Mouse (Mus musculus): ENCODE measurements around the gene Prim2. TPM values are rescaled to one million over a fixed set of nuclear protein-coding genes. Genes with fewer than 3 reads are reported as not detected.

The Prim2 gene
- total RNA-seq, 2 experiments from 2014 or later: 1.8 to 2.7 TPM

GRCm38 (mm10) chr1:33578593-33578992 lies 91.0 kb downstream of the Prim2 start:
- no peak for DNase-seq
- intact Hi-C loops (cut with DNase I; ENCODE audit: low total_unique reads): no loop called here

GRCm38 (mm10) chr1:33574459-33574858 lies 95.1 kb downstream of the Prim2 start:
- no peak for DNase-seq
- intact Hi-C loops (cut with DNase I; ENCODE audit: low total_unique reads): no loop called here

GRCm38 (mm10) chr1:33565764-33566401 lies 103.7 kb downstream of the Prim2 start:
- no peak for DNase-seq
- intact Hi-C loops (cut with DNase I; ENCODE audit: low total_unique reads): no loop called here

- DNase-seq: no peak
- intact Hi-C loops (cut with DNase I; ENCODE audit: low total_unique reads): no loop called here
Measured at GRCm38 (mm10) chr1:33564032-33564431, 105.6 kb downstream of the Prim2 start.

- intact Hi-C loops (cut with DNase I; ENCODE audit: low total_unique reads): no loop called here
- no peak for DNase-seq
Measured at GRCm38 (mm10) chr1:33563611-33564010, 106.0 kb downstream of the Prim2 start.

GRCm38 (mm10) chr1:33556638-33557037 lies 113.0 kb downstream of the Prim2 start:
- DNase-seq: no peak
- intact Hi-C loops (cut with DNase I; ENCODE audit: low total_unique reads): no loop called here

GRCm38 (mm10) chr1:33555626-33556025 lies 114.0 kb downstream of the Prim2 start:
- DNase-seq: no peak

GRCm38 (mm10) chr1:33551350-33551749 lies 118.2 kb downstream of the Prim2 start:
- DNase-seq: no peak
- intact Hi-C loops (cut with DNase I; ENCODE audit: low total_unique reads): no loop called here

More at GRCm38 (mm10) chr1:33555626-33556025, 114.0 kb downstream of the Prim2 start:
- intact Hi-C loops (cut with DNase I; ENCODE audit: low total_unique reads): no loop called here

- DNase-seq: no peak
- intact Hi-C loops (cut with DNase I; ENCODE audit: low total_unique reads): no loop called here
Measured at GRCm38 (mm10) chr1:33541708-33542107, 127.9 kb downstream of the Prim2 start.

GRCm38 (mm10) chr1:33537948-33538347 lies 131.6 kb downstream of the Prim2 start:
- intact Hi-C loops (cut with DNase I; ENCODE audit: low total_unique reads): no loop called here
- no peak for DNase-seq

- no peak for DNase-seq
- intact Hi-C loops (cut with DNase I; ENCODE audit: low total_unique reads): no loop called here
Measured at GRCm38 (mm10) chr1:33536272-33537004, 133.2 kb downstream of the Prim2 start.

- DNase-seq: no peak
- intact Hi-C loops (cut with DNase I; ENCODE audit: low total_unique reads): no loop called here
Measured at GRCm38 (mm10) chr1:33535140-33535686, 134.4 kb downstream of the Prim2 start.

- no peak for DNase-seq
- intact Hi-C loops (cut with DNase I; ENCODE audit: low total_unique reads): no loop called here
Measured at GRCm38 (mm10) chr1:33531860-33532259, 137.7 kb downstream of the Prim2 start.

GRCm38 (mm10) chr1:33531097-33531856 lies 138.3 kb downstream of the Prim2 start:
- no peak for DNase-seq
- intact Hi-C loops (cut with DNase I; ENCODE audit: low total_unique reads): no loop called here

- intact Hi-C loops (cut with DNase I; ENCODE audit: low total_unique reads): no loop called here
- no peak for DNase-seq
Measured at GRCm38 (mm10) chr1:33530491-33530890, 139.1 kb downstream of the Prim2 start.

- intact Hi-C loops (cut with DNase I; ENCODE audit: low total_unique reads): no loop called here
- DNase-seq: no peak
Measured at GRCm38 (mm10) chr1:33529543-33530232, 139.9 kb downstream of the Prim2 start.

- intact Hi-C loops (cut with DNase I; ENCODE audit: low total_unique reads): no loop called here
Measured at GRCm38 (mm10) chr1:33527352-33527863, 142.2 kb downstream of the Prim2 start.

GRCm38 (mm10) chr1:33523223-33523622 lies 146.4 kb downstream of the Prim2 start:
- DNase-seq: no peak
- intact Hi-C loops (cut with DNase I; ENCODE audit: low total_unique reads): no loop called here

More at GRCm38 (mm10) chr1:33527352-33527863, 142.2 kb downstream of the Prim2 start:
- DNase-seq: no peak

- intact Hi-C loops (cut with DNase I; ENCODE audit: low total_unique reads): no loop called here
Measured at GRCm38 (mm10) chr1:33515124-33515523, 154.5 kb downstream of the Prim2 start.

More at GRCm38 (mm10) chr1:33515124-33515523, 154.5 kb downstream of the Prim2 start:
- no peak for DNase-seq
